Mouse (Mus musculus) limb, embryonic 15.5 days (tissue): ENCODE results near the gene 4930404H24Rik. TPM values are rescaled to one million over a fixed set of nuclear protein-coding genes. Genes with fewer than 3 reads are reported as not detected.

Source experiments
- ATAC-seq: fragments of 200-750 bp; cut with Nextera tagmentation; 2 replicates; pipeline ENCODE4 v1.8.0; 2017; ENCODE audit warnings: low read depth, moderate TSS enrichment; ENCODE audit not compliant: insufficient number of reproducible peaks, low FRiP score, low TSS enrichment
- H3K27ac ChIP-seq: fragments of 300-500 bp; sonication (generic); 2 replicates; pipeline ENCODE4 v1.5.1; 2015; ENCODE audit warnings: moderate library complexity, mild to moderate bottlenecking, inconsistent platforms
- H3K27me3 ChIP-seq: fragments of 300-500 bp; sonication (generic); 2 replicates; pipeline ENCODE4 v1.6.1; 2015; ENCODE audit warnings: inconsistent platforms
- H3K36me3 ChIP-seq: fragments of 300-500 bp; sonication (generic); 2 replicates; pipeline ENCODE4 v1.6.1; 2015; ENCODE audit warnings: inconsistent platforms
- H3K4me1 ChIP-seq: fragments of 300-500 bp; sonication (generic); 2 replicates; pipeline ENCODE4 v1.6.1; 2015; ENCODE audit warnings: inconsistent platforms
- H3K4me2 ChIP-seq: fragments of 300-500 bp; sonication (generic); 2 replicates; pipeline ENCODE4 v1.6.1; 2015; ENCODE audit warnings: mild to moderate bottlenecking, inconsistent platforms
- H3K4me3 ChIP-seq: fragments of 300-500 bp; sonication (generic); 2 replicates; pipeline ENCODE4 v1.5.1; 2015; ENCODE audit warnings: mild to moderate bottlenecking, inconsistent platforms
- H3K9ac ChIP-seq: fragments of 300-500 bp; sonication (generic); 2 replicates; pipeline ENCODE4 v1.6.1; 2015; ENCODE audit warnings: inconsistent platforms
- H3K9me3 ChIP-seq: fragments of 300-500 bp; sonication (generic); 2 replicates; pipeline ENCODE4 v1.6.1; 2016; ENCODE audit warnings: inconsistent platforms
- WGBS: fragments of 180-500 bp; shearing (Covaris S2); methylation state at CpG from one replicate; pipeline ENCODE4 v1.1.7; 2015; 5-methylcytosine and 5-hydroxymethylcytosine counted together
- polyA plus RNA-seq: library from polyadenylated mRNA; unstranded; fragments of >200 nt; fragmentation: Nextera tagmentation; extraction: Ambion mirVana; gene quantifications from 2 replicates; pipeline ENCODE4 v1.2.1, GENCODE M21; 2015

4930404H24Rik gene
- polyA plus RNA-seq, 1 experiment from 2014 or later = not detected

DNA sequence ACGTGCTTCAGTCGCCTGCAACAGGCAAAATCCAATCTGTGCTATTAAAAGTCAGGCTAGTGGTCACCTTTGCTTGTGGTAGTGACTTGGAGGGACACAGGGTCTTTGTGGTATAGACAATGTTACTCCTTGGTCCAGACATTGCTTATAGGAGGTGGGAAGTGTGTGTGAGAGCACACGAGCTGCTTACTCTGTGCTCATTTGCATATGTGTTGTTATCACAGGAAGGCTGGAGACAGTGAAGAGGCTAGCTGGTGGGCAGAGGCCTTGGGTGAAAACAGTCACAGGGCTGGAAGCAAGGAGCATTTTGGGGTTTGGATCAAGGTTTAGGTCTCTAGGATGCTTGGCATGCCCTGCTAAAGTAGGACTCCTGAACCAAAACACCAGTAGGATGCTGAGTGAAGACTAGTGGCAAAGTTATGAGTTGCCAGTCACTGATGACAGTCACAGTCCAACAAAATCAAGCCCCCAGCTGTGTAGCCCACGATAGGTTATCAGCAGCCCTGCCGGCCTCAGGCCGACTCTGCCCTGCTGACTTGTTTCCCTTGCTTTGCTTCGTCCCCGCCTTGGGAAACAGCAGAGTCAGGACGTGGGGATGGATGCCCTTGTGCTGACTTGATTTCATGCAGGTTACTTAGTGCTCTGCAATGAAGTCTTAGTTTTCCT lies 37.6 kb upstream of the 4930404H24Rik start:
- H3K27me3 ChIP-seq = no peaks in the 10 kb centered on the region
- 62% methylated on average over 9 of the region's 9 CpGs for WGBS
- H3K36me3 ChIP-seq = no peaks in the 10 kb centered on the region
- H3K9me3 ChIP-seq = no peaks in the 10 kb centered on the region
- no peak overlapping the region for H3K4me3 ChIP-seq
- peaks cover 12% of the 10 kb centered on the region; the same call in 1 of the 2 replicates for H3K4me1 ChIP-seq
- no peak overlapping the region for H3K27ac ChIP-seq
- H3K9ac ChIP-seq = no peak overlapping the region
- H3K4me2 ChIP-seq = no peak overlapping the region
- no peak for ATAC-seq

GRCm38 (mm10) chr2:153457467-153457866 lies 35.1 kb upstream of the 4930404H24Rik start:
- Histone ChIP-seq H3K9me3 (no peaks in the 10 kb centered on the region), H3K36me3 (no peaks in the 10 kb centered on the region), H3K4me1 (peaks cover 12% of the 10 kb centered on the region; the same call in 1 of the 2 replicates), H3K27ac (no peak overlapping the region), H3K27me3 (no peaks in the 10 kb centered on the region), H3K4me2 (no peak overlapping the region), H3K9ac (no peak overlapping the region), H3K4me3 (no peak overlapping the region)
- no peak for ATAC-seq
- WGBS = 23% methylated on average over 4 of the region's 4 CpGs

DNA sequence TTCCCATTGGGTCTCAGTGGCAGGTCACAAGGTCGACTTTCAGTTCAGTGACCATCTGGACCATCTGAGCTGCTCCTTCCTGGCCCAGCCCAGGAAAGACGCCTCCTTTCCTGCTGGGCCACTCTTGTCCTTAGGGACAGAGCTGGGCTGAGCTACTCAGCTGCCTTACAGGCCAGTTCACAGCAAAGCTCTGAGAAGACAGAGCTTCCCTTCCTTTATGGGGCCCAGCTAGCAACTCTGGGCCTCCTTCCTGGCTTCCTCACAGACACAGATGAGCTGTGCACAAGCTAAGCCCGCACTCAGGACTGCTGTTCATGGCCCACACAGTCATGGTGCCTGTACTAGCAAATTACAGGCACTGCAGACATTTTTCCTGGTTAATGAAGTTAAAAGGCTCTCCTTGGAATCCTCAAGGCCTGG lies 34.6 kb upstream of the 4930404H24Rik start:
- Histone ChIP-seq H3K4me3 (no peak overlapping the region), H3K27ac (peak overlapping the region; percentile 38; the same call in 1 of the 2 replicates), H3K9me3 (no peaks in the 10 kb centered on the region), H3K36me3 (no peaks in the 10 kb centered on the region), H3K4me1 (peaks cover 12% of the 10 kb centered on the region; the same call in 1 of the 2 replicates), H3K4me2 (no peak overlapping the region), H3K27me3 (no peaks in the 10 kb centered on the region), H3K9ac (no peak overlapping the region)
- no peak for ATAC-seq
- WGBS = 30% methylated on average over 3 of the region's 3 CpGs

GRCm38 (mm10) chr2:153463257-153463656 lies 29.3 kb upstream of the 4930404H24Rik start:
- 70% methylated on average over 3 of the region's 3 CpGs for WGBS

GRCm38 (mm10) chr2:153467372-153467771 lies 25.2 kb upstream of the 4930404H24Rik start:
- H3K27me3 ChIP-seq = no peaks in the 10 kb centered on the region
- no peaks in the 10 kb centered on the region for H3K36me3 ChIP-seq
- ATAC-seq = no peak
- no peak overlapping the region for H3K4me3 ChIP-seq
- peaks cover 11% of the 10 kb centered on the region for H3K4me1 ChIP-seq
- no peaks in the 10 kb centered on the region for H3K9me3 ChIP-seq
- no peak overlapping the region for H3K27ac ChIP-seq
- WGBS = 85% methylated on average over 1 of the region's 1 CpGs
- H3K9ac ChIP-seq = no peak overlapping the region
- H3K4me2 ChIP-seq = no peak overlapping the region

More at GRCm38 (mm10) chr2:153463257-153463656, 29.3 kb upstream of the 4930404H24Rik start:
- Histone ChIP-seq H3K4me3 (no peak overlapping the region), H3K9ac (no peak overlapping the region), H3K4me2 (no peak overlapping the region), H3K9me3 (no peaks in the 10 kb centered on the region), H3K27ac (no peak overlapping the region), H3K36me3 (no peaks in the 10 kb centered on the region), H3K27me3 (no peaks in the 10 kb centered on the region), H3K4me1 (peaks cover 4% of the 10 kb centered on the region; the same call in 1 of the 2 replicates)
- ATAC-seq = no peak

GRCm38 (mm10) chr2:153469317-153469716 lies 23.3 kb upstream of the 4930404H24Rik start:
- Histone ChIP-seq H3K27ac (no peak overlapping the region), H3K4me2 (no peak overlapping the region), H3K27me3 (no peaks in the 10 kb centered on the region), H3K4me1 (peaks cover 11% of the 10 kb centered on the region), H3K9ac (no peak overlapping the region), H3K9me3 (no peaks in the 10 kb centered on the region), H3K4me3 (no peak overlapping the region), H3K36me3 (no peaks in the 10 kb centered on the region)
- 31% methylated on average over 2 of the region's 2 CpGs for WGBS
- ATAC-seq = no peak

DNA sequence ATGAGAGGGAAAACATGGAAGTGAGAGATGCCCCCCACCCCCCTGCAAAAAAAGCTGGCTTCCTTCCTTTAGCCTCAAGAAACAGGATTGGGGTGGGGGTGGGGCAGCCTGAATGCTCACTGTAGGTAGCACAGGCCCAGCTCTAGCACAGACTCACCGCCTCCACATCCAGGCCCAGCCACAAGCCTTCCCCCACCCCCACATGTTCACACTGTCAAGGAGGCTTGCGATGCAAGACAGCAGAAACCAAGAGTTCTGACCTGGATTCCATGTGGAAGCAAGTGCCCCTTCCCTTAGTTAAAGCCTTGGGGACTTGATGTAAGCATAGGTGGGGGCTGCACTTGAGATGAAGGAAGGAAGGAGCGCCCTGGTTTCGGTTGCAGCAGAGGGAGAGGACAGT lies 22.8 kb upstream of the 4930404H24Rik start:
- no peaks in the 10 kb centered on the region for H3K9me3 ChIP-seq
- H3K4me3 ChIP-seq = no peak overlapping the region
- no peaks in the 10 kb centered on the region for H3K27me3 ChIP-seq
- no peaks in the 10 kb centered on the region for H3K36me3 ChIP-seq
- H3K9ac ChIP-seq = no peak overlapping the region
- WGBS = 45% methylated on average over 4 of the region's 4 CpGs
- ATAC-seq = no peak
- peaks cover 11% of the 10 kb centered on the region for H3K4me1 ChIP-seq
- no peak overlapping the region for H3K4me2 ChIP-seq
- H3K27ac ChIP-seq = no peak overlapping the region

DNA sequence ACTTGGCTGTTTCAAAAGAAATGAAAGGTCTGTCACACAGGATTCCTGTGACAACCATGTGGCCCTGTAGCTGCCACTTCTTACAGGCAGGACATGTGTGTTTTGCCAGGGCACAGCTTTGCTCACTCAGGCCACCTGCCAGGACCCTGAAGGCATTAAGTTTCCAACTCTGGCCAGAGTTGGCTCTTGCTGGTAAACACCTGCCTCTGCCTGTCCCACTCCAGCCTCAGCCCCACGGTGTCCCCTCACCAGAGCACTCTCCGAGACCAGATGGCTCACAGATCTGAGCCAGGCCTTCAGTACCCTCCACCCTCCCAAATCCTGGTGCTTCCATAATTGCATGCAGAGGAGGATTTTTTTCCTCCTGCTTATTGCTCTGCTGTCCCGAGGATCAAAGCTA lies 21.6 kb upstream of the 4930404H24Rik start:
- 0 out of 2 replicates have a peak, but pooled peaks have one; percentile 26 for ATAC-seq
- Histone ChIP-seq H3K36me3 (no peaks in the 10 kb centered on the region), H3K4me1 (peaks cover 23% of the 10 kb centered on the region), H3K4me2 (no peak overlapping the region), H3K27me3 (no peaks in the 10 kb centered on the region), H3K4me3 (no peak overlapping the region), H3K9me3 (no peaks in the 10 kb centered on the region), H3K27ac (no peak overlapping the region), H3K9ac (no peak overlapping the region)
- WGBS = 27% methylated on average over 3 of the region's 3 CpGs

DNA sequence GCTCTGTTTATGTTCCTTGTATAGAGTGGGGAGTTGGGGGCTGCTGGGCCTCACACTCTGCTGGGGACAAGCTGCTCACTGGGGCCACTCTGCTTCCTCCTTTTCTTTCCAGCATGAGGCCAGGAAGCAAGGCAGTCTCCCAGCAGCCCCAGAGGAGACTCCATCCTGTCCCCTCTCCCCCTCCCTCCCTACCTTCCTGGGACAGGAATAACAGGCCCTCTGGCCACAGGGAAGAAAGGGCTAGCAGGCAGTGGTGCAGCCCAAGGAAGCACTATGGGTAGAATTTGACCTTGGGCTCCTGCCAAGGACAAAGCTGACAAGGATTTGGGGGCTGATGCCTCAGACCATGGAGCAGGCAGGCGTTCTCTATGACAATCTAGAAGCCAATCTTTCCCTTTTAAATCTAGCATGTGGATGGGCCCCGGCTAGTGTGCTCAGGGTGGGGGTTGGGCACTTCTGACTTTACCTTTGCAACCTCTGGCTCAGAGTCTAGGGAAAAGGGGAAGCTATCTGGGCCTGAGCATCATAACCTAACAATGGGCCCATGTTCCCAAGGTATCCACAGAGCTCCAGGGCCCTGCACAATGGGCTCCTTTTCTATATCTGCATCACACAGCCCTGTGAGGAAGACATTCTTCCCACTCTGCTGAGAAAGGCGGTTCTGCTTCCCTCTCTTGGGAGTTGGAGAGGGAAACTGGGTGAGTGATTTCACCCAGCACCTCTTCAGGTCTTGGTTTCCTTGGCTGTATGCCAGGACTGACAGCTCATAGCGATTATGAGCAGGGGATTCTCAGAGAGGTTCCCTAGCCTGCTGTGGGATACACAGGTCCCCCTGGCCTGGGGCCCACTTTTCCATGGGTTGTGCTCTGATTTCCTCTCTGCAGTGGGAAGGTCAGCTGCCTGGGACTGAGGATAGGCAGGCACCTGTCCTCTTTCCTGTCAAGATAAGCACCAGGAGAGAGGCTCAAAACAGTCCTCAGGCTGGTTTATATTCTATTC lies 17.2 kb upstream of the 4930404H24Rik start:
- Histone ChIP-seq H3K27me3 (no peaks in the 10 kb centered on the region), H3K27ac (peak overlapping the region; percentile 51), H3K36me3 (no peaks in the 10 kb centered on the region), H3K9ac (no peak overlapping the region), H3K4me3 (no peak overlapping the region), H3K4me1 (peaks cover 18% of the 10 kb centered on the region), H3K4me2 (no peak overlapping the region), H3K9me3 (no peaks in the 10 kb centered on the region)
- no peak for ATAC-seq
- WGBS = 34% methylated on average over 4 of the region's 4 CpGs

- ATAC-seq = peak; percentile 62; the same call in 1 of the 2 replicates
- Histone ChIP-seq H3K4me3 (no peak overlapping the region), H3K27ac (no peak overlapping the region), H3K4me2 (no peak overlapping the region), H3K36me3 (no peaks in the 10 kb centered on the region), H3K4me1 (peaks cover 26% of the 10 kb centered on the region), H3K9ac (no peak overlapping the region), H3K9me3 (no peaks in the 10 kb centered on the region), H3K27me3 (no peaks in the 10 kb centered on the region)
- WGBS = 14% methylated on average over 4 of the region's 4 CpGs
Measured at GRCm38 (mm10) chr2:153478583-153478982, 14.0 kb upstream of the 4930404H24Rik start.

DNA sequence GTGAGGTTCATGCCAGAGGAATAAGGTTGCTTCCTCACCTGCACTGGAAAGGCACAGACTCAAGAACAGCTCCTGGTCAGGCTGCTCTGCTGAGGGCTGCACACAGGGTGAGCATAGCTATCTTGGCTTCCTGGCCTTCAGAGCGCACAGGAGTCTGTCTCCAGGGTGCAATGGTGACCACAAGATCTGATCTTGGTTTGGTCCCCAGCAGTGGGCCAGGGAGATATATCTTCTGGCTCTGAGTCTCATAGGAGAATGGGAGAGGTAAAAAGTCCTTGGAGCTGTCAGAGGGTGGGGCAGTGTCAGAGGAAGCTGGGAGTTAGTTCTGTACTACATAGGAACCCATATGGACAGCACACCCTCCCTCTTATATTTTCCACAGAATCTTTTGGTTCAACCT lies 13.1 kb upstream of the 4930404H24Rik start:
- Histone ChIP-seq H3K4me1 (peaks cover 33% of the 10 kb centered on the region), H3K27me3 (no peaks in the 10 kb centered on the region), H3K4me2 (no peak overlapping the region), H3K9ac (no peak overlapping the region), H3K4me3 (no peak overlapping the region), H3K27ac (no peak overlapping the region), H3K36me3 (no peaks in the 10 kb centered on the region), H3K9me3 (no peaks in the 10 kb centered on the region)
- 81% methylated on average over 1 of the region's 1 CpGs for WGBS
- no peak for ATAC-seq
